Mouse (Mus musculus): ENCODE measurements at regions not wholly inside any gene's neighbourhood (a gene's known extent, or its start where the extent isn't known, plus 50 kb on each side); places are given as distances from the start of the nearest gene placed in this dataset.

GRCm38 (mm10) chr2:108584799-108585198, 695.7 kb upstream of the Kif18a start:
- intact Hi-C loops (cut with DNase I), result no loop called here
- DNase-seq (ENCODE audit: extremely low spot score in 1 of 2, low spot score in 2 of 2), result no peak

- DNase-seq (ENCODE audit: extremely low spot score in 1 of 2, low spot score in 2 of 2), result no peak
- intact Hi-C loops (cut with DNase I), result no loop called here
Measured at GRCm38 (mm10) chr2:108593555-108593954, 687.0 kb upstream of the Kif18a start.

GRCm38 (mm10) chr2:108600346-108600745, 680.2 kb upstream of the Kif18a start:
- intact Hi-C loops (cut with DNase I), result no loop called here
- DNase-seq (ENCODE audit: extremely low spot score in 1 of 2, low spot score in 2 of 2), result no peak

- no peak for DNase-seq (ENCODE audit: extremely low spot score in 1 of 2, low spot score in 2 of 2)
- intact Hi-C loops (cut with DNase I), result no loop called here
Measured at GRCm38 (mm10) chr2:108619580-108619979, 661.0 kb upstream of the Kif18a start.

- DNase-seq (ENCODE audit: extremely low spot score in 1 of 2, low spot score in 2 of 2), result no peak
- intact Hi-C loops (cut with DNase I), result no loop called here
Measured at GRCm38 (mm10) chr2:108622367-108623162, 658.0 kb upstream of the Kif18a start.

- no peak for DNase-seq (ENCODE audit: extremely low spot score in 1 of 2, low spot score in 2 of 2)
- intact Hi-C loops (cut with DNase I), result no loop called here
Measured at GRCm38 (mm10) chr2:108635644-108636043, 644.9 kb upstream of the Kif18a start.

GRCm38 (mm10) chr2:108660697-108661388, 619.7 kb upstream of the Kif18a start:
- no peak for DNase-seq (ENCODE audit: extremely low spot score in 1 of 2, low spot score in 2 of 2)
- intact Hi-C loops (cut with DNase I), result no loop called here

- DNase-seq (ENCODE audit: extremely low spot score in 1 of 2, low spot score in 2 of 2), result no peak
- intact Hi-C loops (cut with DNase I), result no loop called here
Measured at GRCm38 (mm10) chr2:108677777-108678380, 602.7 kb upstream of the Kif18a start.

- intact Hi-C loops (cut with DNase I), result no loop called here
- DNase-seq (ENCODE audit: extremely low spot score in 1 of 2, low spot score in 2 of 2), result no peak
Measured at GRCm38 (mm10) chr2:108681574-108681973, 599.0 kb upstream of the Kif18a start.

GRCm38 (mm10) chr2:108686019-108686743, 594.4 kb upstream of the Kif18a start:
- intact Hi-C loops (cut with DNase I), result no loop called here
- no peak for DNase-seq (ENCODE audit: extremely low spot score in 1 of 2, low spot score in 2 of 2)

- intact Hi-C loops (cut with DNase I), result loop anchor here (2.0 kb wide), 1 partner anchor 1005 kb away; no protein-coding TSS in a partner anchor
- peak; percentile 5 to 32 for DNase-seq (ENCODE audit: extremely low spot score in 1 of 2, low spot score in 2 of 2)
Measured at GRCm38 (mm10) chr2:108690091-108690490, 590.4 kb upstream of the Kif18a start.

- DNase-seq (ENCODE audit: extremely low spot score in 1 of 2, low spot score in 2 of 2), result no peak
- intact Hi-C loops (cut with DNase I), result loop anchor here (2.0 kb wide), 1 partner anchor 1003 kb away; no protein-coding TSS in a partner anchor
Measured at GRCm38 (mm10) chr2:108691156-108692007, 589.2 kb upstream of the Kif18a start.

- no peak for DNase-seq (ENCODE audit: extremely low spot score in 1 of 2, low spot score in 2 of 2)
- intact Hi-C loops (cut with DNase I), result no loop called here
Measured at GRCm38 (mm10) chr2:108701308-108701707, 579.2 kb upstream of the Kif18a start.

- DNase-seq (ENCODE audit: extremely low spot score in 1 of 2, low spot score in 2 of 2), result no peak
- intact Hi-C loops (cut with DNase I), result no loop called here
Measured at GRCm38 (mm10) chr2:108707856-108708855, 572.4 kb upstream of the Kif18a start.

- DNase-seq (ENCODE audit: extremely low spot score in 1 of 2, low spot score in 2 of 2), result no peak
- intact Hi-C loops (cut with DNase I), result no loop called here
Measured at GRCm38 (mm10) chr2:108742079-108742478, 538.5 kb upstream of the Kif18a start.

- intact Hi-C loops (cut with DNase I), result no loop called here
- DNase-seq (ENCODE audit: extremely low spot score in 1 of 2, low spot score in 2 of 2), result no peak
Measured at GRCm38 (mm10) chr2:108743511-108743910, 537.0 kb upstream of the Kif18a start.

- no peak for DNase-seq (ENCODE audit: extremely low spot score in 1 of 2, low spot score in 2 of 2)
- intact Hi-C loops (cut with DNase I), result no loop called here
Measured at GRCm38 (mm10) chr2:108744797-108745196, 535.7 kb upstream of the Kif18a start.

Measured in left cerebral cortex, postnatal 10 days (tissue).